Mouse (Mus musculus): Measurements from ENCODE around the gene Klrk1. TPM values are rescaled to one million over a fixed set of nuclear protein-coding genes. Genes with fewer than 3 reads are reported as not detected.

The Klrk1 gene
- total RNA-seq (2023) = 0.60 to 1.1 TPM (median 0.79 TPM) in 4 replicates

GRCm38 (mm10) chr6:129623735-129624134 lies at the start of gene Klrk1:
Gene Klrk1, minus strand, starts transcription at chr6:129623864.

DNA sequence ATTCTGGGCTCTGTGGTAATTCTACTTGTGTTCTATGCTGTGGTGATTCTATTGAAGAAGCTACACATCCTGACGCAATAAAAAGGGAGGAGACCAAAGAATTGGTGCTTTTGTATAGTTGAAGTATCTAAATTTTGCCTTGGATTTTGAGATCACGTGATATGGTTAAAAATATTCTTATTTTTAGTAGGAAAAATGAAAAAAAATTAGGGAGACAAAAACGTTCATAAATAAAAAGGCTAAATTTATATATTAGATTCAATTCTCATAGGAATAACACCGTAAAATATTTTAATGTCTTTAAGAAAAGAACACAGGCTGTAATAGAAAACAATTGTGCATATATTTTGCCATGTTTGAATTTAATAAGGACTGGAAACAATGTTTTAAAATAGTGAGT lies 36.9 kb upstream of the Klrk1 start, which contains the start of gene Klrc2:
Gene Klrc2, minus strand, starts transcription at position 101 of the 400 bp plus-strand sequence.

DNA sequence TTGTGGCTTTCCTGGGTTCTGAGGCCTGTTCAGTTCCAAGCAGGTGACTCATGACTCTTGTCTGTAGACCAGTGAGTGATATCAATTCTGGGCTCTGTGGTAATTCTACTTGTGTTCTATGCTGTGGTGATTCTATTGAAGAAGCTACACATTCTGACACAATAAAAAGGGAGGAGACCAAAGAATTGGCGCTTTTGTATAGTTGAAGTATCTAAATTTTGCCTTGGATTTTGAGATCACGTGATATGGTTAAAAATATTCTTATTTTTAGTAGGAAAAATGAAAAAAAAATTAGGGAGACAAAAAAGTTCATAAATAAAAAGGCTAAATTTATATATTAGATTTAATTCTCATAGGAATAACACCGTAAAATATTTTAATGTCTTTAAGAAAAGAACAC lies 19.6 kb upstream of the Klrk1 start, which contains the start of gene Klrc3:
Gene Klrc3, minus strand, starts transcription at position 101 of the 400 bp plus-strand sequence.

GRCm38 (mm10) chr6:129591508-129591907 lies 32.2 kb downstream of the Klrk1 start, which contains the start of gene Klrd1:
Gene Klrd1, plus strand, starts transcription at chr6:129591782.

DNA sequence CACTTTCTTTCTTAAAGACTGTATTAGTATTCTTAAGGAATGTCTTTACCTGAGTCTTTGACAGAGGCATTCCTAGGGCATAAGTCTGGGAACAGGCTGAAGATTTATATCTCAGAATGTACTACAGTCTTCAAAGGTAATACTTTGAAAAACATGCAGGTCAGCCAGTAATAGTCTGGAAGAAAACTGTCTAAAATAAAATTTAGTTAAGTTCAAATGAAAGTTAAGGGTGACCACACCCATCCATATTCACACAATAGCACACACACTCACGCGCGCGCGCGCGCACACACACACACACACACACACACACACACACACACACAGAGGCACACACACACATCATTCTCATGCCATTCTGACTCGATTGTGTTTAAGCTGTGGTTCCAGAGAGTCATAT lies 46.1 kb downstream of the Klrk1 start, which contains the start of gene Klre1:
Gene Klre1, plus strand, starts transcription at position 301 of the 400 bp plus-strand sequence.

Other genes with a start within 250 kb of the Klrk1 start
- not detected in 4 replicates for gene Clec12b, start 238.0 kb downstream of the Klrk1 start, total RNA-seq (2023)
- 0.55 to 2.1 TPM (median 0.75 TPM) in 3 of 4 replicates, not detected in the other for gene Clec1b, start 226.6 kb downstream of the Klrk1 start, total RNA-seq (2023)
- gene Clec9a, start 215.0 kb downstream of the Klrk1 start, total RNA-seq (2023) = 0.27 to 2.0 TPM (median 0.31 TPM) in 3 of 4 replicates, not detected in the other
- gene Clec1a, start 171.9 kb downstream of the Klrk1 start, total RNA-seq (2023) = not detected in 4 replicates
- not detected in 4 replicates for gene Olr1, start 116.7 kb downstream of the Klrk1 start, total RNA-seq (2023)
- not detected in 4 replicates for gene Tmem52b, start 111.3 kb downstream of the Klrk1 start, total RNA-seq (2023)
- gene Gabarapl1, start 90.7 kb downstream of the Klrk1 start, total RNA-seq (2023) = 12.0 to 14.6 TPM (median 13.2 TPM) in 4 replicates
- gene Klre1, start 46.0 kb downstream of the Klrk1 start, total RNA-seq (2023) = 0.86 to 2.4 TPM (median 1.0 TPM) in 4 replicates
- 0.70 to 3.0 TPM (median 2.2 TPM) in 4 replicates for gene Klrd1, start 32.1 kb downstream of the Klrk1 start, total RNA-seq (2023)
- gene Klrc3, start 19.5 kb upstream of the Klrk1 start, total RNA-seq (2023) = not detected in 4 replicates
- 0.47 to 0.55 TPM in 2 of 4 replicates, not detected in the others for gene Klrc2, start 36.8 kb upstream of the Klrk1 start, total RNA-seq (2023)
- 1.4 to 2.0 TPM (median 1.6 TPM) in 4 replicates for gene Klrc1, start 55.1 kb upstream of the Klrk1 start, total RNA-seq (2023)
- 0.75 to 0.94 TPM in 2 of 4 replicates, not detected in the others for gene Klri1, start 93.3 kb upstream of the Klrk1 start, total RNA-seq (2023)
- 0.33 to 1.0 TPM (median 0.51 TPM) in 3 of 4 replicates, not detected in the other for gene Klri2, start 116.6 kb upstream of the Klrk1 start, total RNA-seq (2023)
- not detected in 4 replicates for gene Gm156, start 160.4 kb upstream of the Klrk1 start, total RNA-seq (2023)
- gene Gm17631, start 238.8 kb upstream of the Klrk1 start, total RNA-seq (2023) = not detected in 4 replicates

All from B cell, adult 62 days (primary cell).